Mouse (Mus musculus): ENCODE data around the gene Sox13.

The Sox13 gene

DNA sequence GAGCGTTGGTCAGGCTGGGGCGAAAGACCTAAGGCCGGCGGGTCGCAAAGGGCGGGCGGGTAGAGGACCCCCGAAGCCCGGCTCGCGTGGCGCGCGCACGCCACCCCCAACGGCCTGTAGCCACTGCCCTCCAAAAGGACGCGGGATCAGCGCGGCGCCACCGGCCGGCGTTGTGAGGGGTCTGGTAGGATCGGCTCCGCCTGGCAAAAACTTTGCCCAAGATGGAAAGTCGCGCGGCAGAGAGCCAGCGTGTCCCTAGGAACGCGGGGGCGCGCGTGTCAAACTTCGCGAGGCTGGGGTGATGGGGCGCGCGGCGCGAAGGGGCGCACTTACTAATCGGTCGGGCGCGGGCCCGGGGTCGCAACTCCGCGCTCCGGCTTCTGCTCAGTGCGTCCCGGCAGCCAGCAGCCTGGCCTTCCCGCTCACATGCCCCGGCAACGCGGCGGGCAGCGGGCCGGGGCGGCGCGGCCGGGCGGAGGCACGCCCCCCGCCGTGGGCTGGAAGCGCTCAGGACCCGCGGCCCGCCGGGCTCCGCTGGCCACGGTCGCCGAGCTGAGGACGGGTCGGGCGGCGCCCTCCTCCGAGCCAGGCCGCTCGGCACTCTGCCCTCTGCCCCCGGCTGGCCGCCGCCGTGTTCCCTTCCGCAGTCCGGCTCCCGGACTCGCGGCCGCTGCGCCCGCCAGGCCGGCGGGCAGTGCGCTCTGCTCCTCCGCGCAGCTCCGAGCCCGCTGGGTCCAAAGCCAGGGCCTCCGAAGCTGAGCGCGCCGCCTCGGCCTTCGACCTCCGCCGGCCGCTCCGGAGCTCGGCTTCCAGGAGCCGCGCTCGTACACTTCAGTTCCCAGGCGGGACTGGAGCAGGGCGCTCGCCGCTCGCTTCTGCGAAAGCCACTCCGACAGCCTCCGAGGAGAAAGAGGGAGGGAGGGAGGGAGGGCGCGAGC lies at the start of gene Sox13:
Sox13 (minus strand) TSS at position 835 of the 938 bp plus-strand sequence.
- peak; percentile 85 for DNase-seq

DNA sequence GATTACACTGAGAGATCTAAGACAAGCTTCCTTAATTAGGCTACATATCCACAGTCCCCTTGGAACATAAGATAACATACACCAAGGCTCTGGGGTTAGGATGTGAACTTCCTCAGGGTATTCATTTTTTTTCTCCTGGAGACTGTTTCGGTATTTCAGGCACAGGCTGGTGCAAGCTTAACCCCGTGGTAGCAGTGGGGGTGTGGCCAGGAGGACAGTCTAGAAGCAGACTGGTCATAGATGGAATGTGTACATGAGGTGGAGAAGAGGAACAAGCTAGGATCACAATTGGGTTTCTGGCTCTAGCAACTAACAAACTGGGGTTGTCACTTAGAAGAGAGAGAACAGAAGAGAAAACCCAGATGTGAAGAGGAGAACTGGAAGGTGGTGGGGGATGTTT lies 47.4 kb upstream of the Sox13 start:
- no peak for DNase-seq

DNA sequence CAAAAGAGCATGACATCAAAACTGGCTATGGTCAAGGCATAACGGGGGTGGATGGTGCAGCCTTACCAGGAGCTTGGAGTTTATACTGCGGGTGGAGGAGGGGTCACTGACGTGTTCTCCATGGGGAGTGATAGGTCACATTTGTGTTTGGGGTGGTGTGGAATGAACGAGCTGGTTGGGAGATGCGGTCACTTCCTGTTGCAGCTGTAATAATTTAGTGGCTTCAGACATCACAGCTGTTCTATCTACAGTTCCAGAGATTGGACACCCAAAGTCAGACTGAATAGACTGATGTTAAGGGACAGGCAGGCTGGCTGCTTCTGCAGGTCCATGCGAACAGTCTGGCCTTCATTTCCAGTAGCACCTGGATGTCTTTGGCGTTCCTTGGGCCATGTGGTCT lies 46.9 kb upstream of the Sox13 start:
- DNase-seq = no peak

DNA sequence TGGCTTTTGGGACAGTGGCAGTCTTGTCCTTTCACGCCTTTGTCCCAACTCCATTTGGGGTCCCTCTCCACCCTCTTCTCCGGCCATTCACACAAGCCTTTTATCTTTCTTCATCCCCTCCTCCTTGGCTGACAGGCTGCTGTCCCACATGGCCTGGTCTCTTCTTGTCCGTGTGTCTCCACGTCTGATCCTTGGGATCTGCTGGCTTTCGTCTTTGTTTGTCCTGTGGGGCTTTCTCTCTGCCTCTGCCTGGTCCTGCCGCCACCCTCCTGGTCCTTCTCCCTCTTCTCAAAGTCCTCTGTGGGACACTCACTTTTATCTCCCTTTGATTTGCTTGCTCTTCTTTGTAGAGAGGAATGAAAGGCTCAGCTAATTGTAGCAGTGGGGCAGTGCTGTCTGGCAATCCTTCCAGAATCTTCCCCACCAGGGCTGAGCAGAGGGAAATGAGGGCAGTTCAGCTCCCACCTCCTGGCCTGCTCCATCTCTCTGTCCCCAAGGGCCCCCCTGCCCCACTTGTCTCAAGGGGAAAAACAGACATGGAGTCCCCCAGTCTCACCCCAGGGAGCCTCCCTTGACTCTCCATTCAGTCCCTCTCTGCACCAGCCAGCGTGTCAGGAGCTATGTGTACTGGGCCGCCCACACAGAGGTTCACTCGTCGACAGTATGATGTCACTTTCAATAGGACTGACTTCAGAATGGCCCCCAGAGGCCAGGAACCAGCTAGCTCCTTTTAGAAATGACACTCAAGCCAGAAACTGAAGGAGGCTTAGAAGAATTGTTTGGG lies 46.3 kb upstream of the Sox13 start:
- peak; percentile 73 for DNase-seq

DNA sequence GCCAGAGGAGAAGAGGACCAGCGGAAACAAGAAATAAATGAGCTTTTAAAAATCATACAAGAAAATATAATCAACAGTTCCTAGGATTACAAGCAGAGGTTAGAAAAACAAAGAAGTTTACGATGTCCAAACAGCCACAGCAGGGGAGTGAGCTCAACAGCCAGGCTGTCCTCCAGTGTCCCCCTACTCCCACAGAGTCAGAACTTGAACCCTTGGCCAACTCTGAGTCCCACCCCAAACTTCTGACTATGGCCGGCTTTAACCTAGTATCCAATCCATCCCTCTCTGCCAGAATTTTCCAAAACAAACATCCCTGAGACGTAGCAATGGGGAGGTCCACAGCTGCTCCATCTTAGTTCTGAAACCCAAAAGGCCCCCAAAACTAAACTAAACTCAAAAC lies 45.0 kb upstream of the Sox13 start:
- no peak for DNase-seq

DNA sequence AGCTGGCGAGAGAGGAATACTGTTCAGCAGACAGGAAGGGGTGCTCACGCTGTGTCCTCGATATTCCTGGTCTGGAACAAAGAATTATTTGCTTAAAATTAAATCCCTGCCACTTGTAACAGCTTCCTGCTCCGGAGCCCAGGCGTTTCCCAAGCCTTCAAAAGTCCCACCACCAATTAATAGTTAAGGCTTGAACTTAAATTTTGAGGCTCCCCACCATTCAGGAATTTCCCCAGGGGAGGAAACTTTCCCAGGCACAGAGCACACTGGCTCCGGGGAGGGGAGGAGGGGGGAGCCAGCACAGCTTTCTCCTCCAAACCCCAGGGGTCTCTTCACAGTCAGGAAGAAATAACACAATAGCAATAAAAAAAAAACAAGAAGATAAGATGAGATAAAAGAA lies 44.6 kb upstream of the Sox13 start:
- no peak for DNase-seq

DNA sequence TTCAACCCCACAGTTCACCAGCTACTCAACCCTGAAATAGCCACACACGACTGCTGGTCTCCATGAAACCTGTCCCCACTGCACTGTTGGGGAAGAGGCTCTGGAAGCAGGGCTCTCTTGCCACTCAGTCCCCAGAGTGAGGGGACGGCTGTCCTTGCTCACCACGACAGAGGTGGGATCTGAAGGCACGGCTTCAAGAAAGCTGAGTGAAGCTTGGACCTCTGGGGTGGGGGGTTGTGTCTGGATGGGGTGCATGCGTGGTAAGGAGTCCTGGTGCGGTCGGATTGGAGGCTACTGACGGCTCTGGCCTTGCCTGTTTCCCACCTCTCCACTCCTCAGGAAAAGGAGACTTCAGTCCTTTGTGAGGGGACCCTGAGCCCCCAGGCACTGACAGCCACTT lies 43.7 kb upstream of the Sox13 start:
- no peak for DNase-seq

DNA sequence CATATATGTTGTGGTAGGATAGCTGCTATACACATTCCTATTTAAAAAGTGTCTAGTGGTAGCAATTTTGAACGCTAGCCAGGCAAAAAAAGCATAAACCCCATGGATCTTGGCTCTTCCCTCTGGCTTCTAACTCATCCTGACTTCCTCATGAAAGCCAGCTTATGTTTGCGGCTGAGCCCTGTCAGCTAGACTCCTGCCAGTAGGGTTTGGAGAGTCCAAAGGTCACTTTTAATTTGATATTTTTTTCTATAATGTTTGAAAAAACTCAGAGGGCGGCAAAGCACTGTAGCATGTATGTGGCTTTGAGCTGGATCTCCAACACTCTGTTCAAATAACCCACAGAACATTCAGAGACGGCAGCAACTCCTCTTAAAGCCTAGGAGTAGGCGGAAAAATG lies 39.0 kb upstream of the Sox13 start:
- no peak for DNase-seq

DNA sequence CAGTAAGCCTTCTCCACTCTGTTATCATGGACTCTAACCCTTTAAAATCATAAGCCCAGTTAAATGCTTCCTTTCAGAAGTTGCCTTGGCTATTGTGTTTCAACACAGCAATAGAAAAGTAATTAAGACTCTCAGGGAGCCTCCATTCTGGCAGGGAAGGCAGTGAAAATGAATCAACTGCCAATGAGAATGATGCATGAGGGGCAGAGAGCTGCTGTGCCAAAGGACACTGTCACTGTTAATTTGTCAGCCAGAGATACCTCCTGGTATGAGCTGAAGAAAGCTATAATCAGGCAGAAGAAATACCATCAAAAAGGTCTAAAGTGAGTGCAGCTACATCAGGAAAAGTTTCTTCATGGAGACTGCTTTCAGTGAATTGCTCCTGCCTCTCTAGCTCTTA lies 36.8 kb upstream of the Sox13 start:
- peak; percentile 27 for DNase-seq

DNA sequence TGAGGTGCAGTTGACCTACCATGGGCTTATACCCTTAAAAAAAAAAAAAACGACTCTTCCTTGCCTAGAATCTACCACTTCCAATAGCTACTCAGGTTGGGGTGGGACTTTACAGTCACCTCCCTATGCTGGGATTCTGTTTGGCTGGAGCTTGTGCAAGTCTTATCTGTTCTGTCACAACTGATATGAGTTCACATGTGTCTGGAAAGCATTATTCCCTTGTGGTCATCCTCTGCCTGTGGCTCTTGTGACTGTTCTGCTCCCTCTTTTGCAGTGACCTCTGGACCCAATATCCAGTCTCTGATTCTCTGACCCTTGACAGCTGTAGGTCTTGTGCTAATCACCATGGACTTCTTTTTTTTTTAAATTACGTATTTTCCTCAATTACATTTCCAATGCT lies 31.9 kb upstream of the Sox13 start:
- no peak for DNase-seq

DNA sequence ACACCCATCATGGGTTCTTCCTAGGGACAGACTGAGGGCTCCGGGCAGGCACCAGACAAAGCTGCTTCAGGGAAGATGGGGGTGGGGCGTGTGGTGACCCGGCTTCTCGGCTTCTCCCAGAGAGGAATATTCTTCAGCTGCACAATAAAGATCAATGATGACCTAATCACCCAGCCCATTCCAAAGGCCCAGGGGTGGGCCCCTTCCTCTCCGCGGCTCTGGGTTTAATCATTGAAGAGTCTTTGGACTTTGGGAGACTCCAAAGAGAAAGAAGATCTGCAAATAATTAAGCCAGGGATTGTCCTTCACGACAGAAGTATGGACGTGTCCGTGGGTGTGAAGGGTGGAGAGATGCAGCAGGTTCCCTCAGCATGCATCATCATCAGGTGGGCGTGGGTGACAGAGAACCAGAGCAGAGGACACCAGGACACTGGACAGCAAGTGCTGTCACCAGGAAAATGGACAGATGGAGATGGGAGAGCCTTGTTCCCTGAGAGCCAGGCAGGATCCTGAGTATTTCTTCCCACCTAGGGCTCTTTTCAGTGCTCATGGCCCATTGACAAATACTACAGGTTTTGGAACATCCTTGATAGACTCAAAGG lies 28.5 kb upstream of the Sox13 start:
- peak; percentile 46 for DNase-seq

DNA sequence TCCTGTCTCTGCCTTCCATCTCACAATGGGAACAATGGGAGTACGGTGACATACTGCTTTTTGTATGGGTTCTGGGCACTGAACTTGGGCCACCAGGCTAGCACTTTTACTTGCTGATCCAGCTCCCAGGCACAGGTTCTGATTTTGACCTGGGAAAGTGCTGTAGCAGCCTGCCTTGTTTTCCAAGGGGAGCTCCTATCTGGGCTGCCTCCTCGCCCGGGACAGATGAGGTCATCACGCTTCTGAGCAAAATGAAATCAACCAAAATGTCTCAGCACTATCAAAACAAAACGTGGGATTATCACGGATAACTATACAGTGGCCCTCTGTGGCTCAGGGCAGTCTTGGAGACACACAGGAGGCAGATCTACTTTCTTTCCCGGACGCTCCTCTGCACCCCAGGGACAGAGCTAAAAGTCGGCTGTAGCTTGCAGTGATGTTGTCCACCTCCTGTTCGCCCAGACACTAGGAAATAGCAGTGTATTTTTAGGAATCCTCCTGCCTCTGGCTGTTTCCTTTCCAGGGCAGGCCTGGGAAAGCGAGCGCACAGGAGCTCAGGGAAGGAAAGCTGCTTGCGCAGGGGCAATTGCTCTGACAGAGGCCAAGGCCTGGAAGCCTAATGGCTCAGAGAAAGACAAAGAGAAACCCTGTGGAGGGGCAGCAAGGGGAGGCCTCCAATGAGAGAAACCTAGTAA lies 27.8 kb upstream of the Sox13 start:
- no peak for DNase-seq

DNA sequence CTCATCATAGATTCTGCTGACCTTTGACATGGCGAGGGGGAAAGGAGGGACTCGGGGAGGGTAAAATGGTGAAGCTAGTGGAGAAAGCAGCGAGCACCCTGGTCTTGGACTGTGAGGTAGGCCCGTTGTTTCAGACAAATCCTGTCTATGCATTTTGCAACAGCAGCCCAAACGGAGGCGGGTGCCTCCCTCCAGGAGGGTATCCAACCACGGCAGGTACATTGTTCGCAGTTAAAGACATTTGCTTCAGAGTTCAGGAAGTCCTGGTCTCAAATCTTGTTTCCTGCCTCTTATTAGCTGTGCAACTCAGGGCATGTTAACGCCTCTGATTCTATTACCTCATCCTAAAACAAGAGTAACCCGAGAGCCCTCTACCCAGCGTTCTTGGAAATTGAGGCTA lies 26.8 kb upstream of the Sox13 start:
- no peak for DNase-seq

DNA sequence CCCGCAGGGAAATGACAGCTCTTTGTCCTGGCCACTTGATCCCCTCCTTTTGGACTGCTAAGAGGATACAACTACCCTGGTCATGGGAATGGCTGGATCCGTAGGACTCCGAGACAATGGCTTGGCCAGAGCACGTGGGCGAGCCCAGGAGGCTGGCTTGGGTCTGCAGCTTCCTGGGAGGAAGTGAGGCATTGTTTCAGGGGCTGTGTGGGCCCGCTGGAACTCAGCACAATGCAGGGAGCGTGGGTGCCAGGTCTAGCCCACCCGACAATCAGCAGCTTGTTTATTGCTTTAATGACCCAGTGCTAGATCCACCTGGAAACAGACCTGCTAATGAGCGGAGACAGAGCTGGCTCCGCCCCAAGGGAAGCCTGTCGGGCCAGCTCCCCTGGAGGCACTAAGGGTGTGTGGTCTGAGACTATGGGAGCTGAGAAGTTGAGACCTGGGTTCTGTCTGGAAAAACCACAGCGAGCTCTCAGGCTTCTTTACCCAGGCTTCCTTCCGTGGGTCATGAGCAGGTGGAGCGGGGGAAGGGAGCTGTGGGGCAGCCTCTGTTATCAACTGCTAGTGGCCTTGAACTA lies 24.3 kb upstream of the Sox13 start:
- peak; percentile 51 for DNase-seq

DNA sequence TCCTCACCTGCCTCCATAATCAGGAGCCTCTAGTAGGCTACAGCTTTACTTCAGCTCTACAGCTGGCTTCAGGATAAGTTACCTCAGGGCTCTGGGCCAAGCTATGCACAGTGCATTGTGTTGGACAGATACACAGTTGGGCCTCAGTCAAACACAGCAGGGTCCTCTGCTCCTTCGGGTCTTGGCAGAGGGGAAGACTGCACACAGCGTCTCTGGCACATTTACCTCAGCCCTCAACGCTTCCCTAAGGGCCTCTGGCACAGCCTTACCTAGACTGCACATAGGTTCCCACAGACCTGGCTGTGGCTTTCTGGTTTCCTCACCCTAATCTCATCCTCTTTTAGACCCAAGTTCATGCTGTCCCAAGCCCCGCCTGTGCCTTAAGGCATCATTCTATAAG lies 22.1 kb upstream of the Sox13 start:
- DNase-seq = no peak

DNA sequence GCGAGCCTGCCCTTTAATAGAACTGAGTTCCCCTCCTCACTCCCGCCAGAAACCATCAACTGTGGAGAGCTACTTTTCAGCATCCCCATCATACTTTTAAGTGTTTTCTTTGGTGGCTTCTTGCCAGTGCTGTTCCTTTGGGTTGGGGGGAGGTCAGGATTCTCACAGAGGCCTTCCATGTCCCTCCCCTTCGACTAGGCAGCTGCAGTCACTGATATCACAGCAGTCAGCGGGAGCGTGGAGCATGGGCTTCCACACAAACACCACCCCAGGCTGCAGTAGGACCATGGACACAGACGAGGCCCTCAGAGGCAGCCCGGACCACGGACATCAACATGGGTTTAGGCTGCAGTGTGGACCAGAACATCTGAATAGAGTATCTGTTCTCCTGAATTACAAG lies 20.1 kb upstream of the Sox13 start:
- DNase-seq = no peak

DNA sequence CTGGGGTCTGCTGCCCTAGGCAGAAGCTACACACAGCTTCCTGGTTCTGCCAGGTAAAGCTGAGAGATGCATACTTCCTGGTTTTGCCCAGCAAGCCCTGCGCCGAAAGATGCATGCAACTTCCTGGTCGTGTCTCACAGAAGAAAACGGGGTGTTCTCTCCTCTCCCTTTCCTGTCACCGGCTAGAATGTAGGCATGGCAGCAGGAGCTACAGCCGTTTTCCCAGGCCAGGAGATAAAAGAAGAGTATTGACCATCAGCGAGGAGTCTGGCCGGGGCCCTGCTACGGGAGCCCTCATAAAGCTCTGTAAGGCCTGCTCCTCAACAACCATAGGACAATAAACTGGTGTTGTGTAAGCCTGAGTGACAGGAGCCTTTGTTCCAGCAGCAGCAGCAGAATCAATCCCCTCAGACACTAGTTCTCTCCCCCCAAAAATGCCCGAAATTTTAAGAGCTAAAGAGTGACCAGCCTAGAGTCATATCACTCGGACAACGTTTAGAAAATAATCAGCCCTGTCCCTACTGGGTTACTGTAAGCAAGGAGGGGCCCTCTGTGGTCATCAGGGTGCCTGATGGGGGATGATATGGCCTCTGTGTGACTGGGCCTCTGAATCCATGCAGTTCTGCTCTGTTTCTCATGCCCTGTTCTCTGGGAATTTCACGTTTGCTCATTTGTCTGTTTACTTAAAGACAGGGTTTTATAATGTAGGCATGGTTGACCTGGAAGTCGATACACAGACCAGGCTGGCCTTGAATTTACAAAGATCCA lies 13.9 kb upstream of the Sox13 start:
- DNase-seq = peak; percentile 45

DNA sequence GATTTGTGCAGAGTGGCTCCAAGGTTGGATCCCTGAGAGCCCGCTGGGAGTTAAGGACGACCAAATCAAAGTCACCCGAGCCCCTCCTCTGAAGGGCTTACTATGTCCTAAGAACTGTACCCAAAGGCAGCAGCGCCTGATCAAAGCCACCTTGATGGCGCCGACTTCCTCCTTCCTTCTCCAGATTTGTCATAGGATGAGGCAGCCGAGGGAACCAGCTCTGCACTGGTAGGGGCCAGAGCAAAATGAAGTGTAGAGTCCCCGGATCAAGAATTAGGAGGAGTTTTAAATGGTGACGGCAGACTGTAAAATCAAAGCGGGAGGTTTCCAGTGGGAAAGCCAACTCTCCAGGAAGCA lies 10.6 kb upstream of the Sox13 start:
- no peak for DNase-seq

DNA sequence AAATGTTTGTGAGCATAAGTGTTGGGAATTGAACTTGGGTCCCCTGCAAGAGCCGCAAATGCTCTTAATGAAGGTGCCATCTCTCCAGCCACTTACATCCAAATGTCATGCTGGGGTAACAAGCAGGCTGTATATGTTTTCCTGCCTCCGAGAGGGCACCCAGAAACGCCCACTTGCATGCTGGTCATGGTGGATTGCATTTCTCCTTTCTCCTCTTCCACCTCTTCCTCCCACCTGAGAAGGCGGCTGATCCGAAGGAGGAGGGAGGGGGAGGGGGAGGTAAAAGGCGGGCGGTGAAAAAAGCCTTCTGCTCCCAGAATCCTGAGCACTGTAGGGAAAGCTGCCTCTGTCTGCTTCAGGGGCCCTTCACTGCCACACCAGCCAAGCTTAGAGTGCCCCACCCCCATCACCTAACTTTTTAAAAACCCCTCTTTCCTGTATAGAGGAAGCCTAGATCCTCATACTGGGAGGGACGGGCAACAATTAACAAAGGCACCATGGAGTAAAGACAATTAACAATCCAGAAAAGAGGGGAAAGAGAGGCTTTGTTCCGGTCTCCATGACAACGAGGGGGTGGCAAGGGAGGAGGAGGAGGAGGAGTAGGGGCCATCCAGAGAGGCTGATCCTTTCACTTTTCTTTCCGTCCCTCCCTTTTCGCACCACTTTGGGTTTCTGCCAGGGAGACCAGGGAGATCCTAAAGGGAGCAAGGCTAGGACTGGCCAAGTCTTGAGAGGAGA lies 10.0 kb upstream of the Sox13 start:
- DNase-seq = peak; percentile 96

DNA sequence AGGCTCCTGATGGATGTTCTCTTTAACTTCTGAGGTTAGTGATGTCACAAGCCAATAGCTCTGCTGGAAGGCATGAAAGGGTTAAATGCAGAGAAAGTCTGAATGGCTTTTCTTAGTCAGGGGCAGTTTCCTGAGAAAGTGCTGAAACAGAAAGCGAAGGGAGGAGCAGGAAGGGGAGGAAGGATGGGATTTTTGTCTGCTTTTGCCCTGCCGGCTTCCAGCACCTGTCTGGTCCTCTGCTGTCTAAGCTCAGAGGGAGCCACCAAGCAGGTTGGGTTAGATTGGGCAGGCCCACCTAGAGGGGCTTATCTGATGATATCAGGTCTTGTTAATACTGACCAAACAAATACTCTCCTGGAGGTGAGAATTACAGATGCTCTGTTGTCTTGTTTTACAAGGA lies 8.4 kb upstream of the Sox13 start:
- DNase-seq = no peak

DNA sequence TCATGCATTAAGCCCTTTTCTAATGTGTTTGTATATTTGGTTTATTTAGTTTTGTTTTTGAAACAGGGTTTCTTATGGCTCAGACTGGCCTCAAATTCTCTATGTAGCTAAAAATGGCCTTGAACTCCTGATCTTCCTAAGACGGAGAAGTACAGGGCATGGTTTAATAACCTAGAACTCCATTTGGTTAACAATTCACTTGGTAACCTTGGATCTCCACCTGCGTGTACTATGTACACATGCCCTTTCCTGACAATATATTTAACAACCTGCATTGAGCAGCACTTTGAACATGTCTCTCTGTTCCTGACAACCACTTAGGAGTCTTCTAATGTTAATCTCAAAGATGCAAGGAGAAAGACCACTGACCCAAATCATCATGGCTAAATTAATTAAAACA lies 7.0 kb upstream of the Sox13 start:
- no peak for DNase-seq
